Mouse (Mus musculus) liver, embryonic 14.5 days (tissue): Measurements from ENCODE around the gene Ddost.

Source experiments
- CTCF ChIP-seq: IDR thresholded peaks from 2 replicates; pipeline ENCODE4 v1.5.1; 2016; ENCODE audit warnings: antibody characterized with exemption, low read depth, control low read depth
- EP300 ChIP-seq: IDR thresholded peaks from 2 replicates; pipeline ENCODE4 v1.6.1; 2016; ENCODE audit warnings: antibody characterized with exemption, low read depth

GRCm38 (mm10) chr4:138313795-138314194 lies 9.3 kb downstream of the Ddost start:
- TF ChIP-seq CTCF (no peak), EP300 (no peak)
